Mouse (Mus musculus) stomach, embryonic 14.5 days (tissue): Measurements from ENCODE around the gene Zfp451. TPM values are rescaled to one million over a fixed set of nuclear protein-coding genes. Genes with fewer than 3 reads are reported as not detected.
A peak's percentile ranks its signal among the peaks of the same experiment; 100 is the strongest.

Experiments
- ATAC-seq: fragments of 200-750 bp; cut with Nextera tagmentation; 2 replicates; pipeline ENCODE4 v1.8.0; 2017; ENCODE audit warnings: low read depth, moderate TSS enrichment; ENCODE audit not compliant: insufficient number of reproducible peaks, insufficient read depth, low FRiP score
- H3K27ac ChIP-seq: fragments of 300-500 bp; sonication (generic); 2 replicates; pipeline ENCODE4 v1.5.1; 2014; ENCODE audit warnings: mild to moderate bottlenecking, low read length, moderate library complexity, mixed read lengths
- H3K27me3 ChIP-seq: fragments of 300-500 bp; sonication (generic); 2 replicates; pipeline ENCODE4 v1.6.1; 2014; ENCODE audit warnings: low read length, control low read depth, mixed read lengths; ENCODE audit not compliant: control insufficient read depth, insufficient read depth
- H3K36me3 ChIP-seq: fragments of 300-500 bp; sonication (generic); 2 replicates; pipeline ENCODE4 v1.6.1; 2014; ENCODE audit warnings: mild to moderate bottlenecking, control low read depth, low read length, moderate library complexity, mixed read lengths; ENCODE audit not compliant: control insufficient read depth, insufficient read depth
- H3K4me1 ChIP-seq: fragments of 300-500 bp; sonication (generic); 2 replicates; pipeline ENCODE4 v1.6.1; 2014; ENCODE audit warnings: low read length, control low read depth, mixed read lengths; ENCODE audit not compliant: control insufficient read depth, insufficient read depth
- H3K4me2 ChIP-seq: fragments of 300-500 bp; sonication (generic); replicated peaks from 2 replicates; pipeline ENCODE4 v1.6.1; 2014; ENCODE audit warnings: low read depth, low read length, control low read depth
- H3K4me3 ChIP-seq: fragments of 300-500 bp; sonication (generic); 2 replicates; pipeline ENCODE4 v1.5.1; 2014; ENCODE audit warnings: low read depth, low read length, control low read depth
- H3K9ac ChIP-seq: fragments of 300-500 bp; sonication (generic); replicated peaks from 2 replicates; pipeline ENCODE4 v1.6.1; 2014; ENCODE audit warnings: low read depth, mild to moderate bottlenecking, control low read depth, low read length, moderate library complexity, mixed read lengths
- H3K9me3 ChIP-seq: fragments of 300-500 bp; sonication (generic); 2 replicates; pipeline ENCODE4 v1.6.1; 2016; ENCODE audit warnings: low read depth, low read length, control low read depth; ENCODE audit not compliant: control insufficient read depth
- WGBS: fragments of 180-500 bp; shearing (Covaris S2); extraction: QIAGEN DNeasy Blood & Tissue Kit; methylation state at CpG from one replicate; pipeline ENCODE4 v1.1.7; 2014; 5-methylcytosine and 5-hydroxymethylcytosine counted together
- polyA plus RNA-seq: library from polyadenylated mRNA; unstranded; fragments of >200 nt; fragmentation: Nextera tagmentation; extraction: Ambion mirVana; gene quantifications from 2 replicates; pipeline ENCODE4 v1.2.1, GENCODE M21; 2014

Zfp451 gene
- polyA plus RNA-seq, 1 experiment from 2014 or later, result 37.8 TPM

- Histone ChIP-seq H3K27ac (no peak overlapping the region), H3K4me3 (no peak overlapping the region), H3K4me2 (no peak overlapping the region), H3K27me3 (no peaks in the 10 kb centered on the region), H3K4me1 (no peaks in the 10 kb centered on the region), H3K9ac (no peak overlapping the region), H3K36me3 (peaks cover 25% of the 10 kb centered on the region), H3K9me3 (no peaks in the 10 kb centered on the region)
- peak; percentile 66; the same call in 1 of the 2 replicates for ATAC-seq
- 31% methylated on average over 12 of the region's 12 CpGs for WGBS
Measured at GRCm38 (mm10) chr1:33739302-33739701, 75.1 kb downstream of the Zfp451 start.

- Histone ChIP-seq H3K27me3 (no peaks in the 10 kb centered on the region), H3K4me3 (no peak overlapping the region), H3K27ac (no peak overlapping the region), H3K9ac (no peak overlapping the region), H3K9me3 (no peaks in the 10 kb centered on the region), H3K36me3 (peaks cover 25% of the 10 kb centered on the region), H3K4me2 (no peak overlapping the region), H3K4me1 (no peaks in the 10 kb centered on the region)
- 88% methylated on average over 11 of the region's 11 CpGs for WGBS
- ATAC-seq, result no peak
Measured at GRCm38 (mm10) chr1:33738681-33739278, 75.6 kb downstream of the Zfp451 start.

- H3K27ac ChIP-seq, result no peak overlapping the region
- H3K9me3 ChIP-seq, result no peaks in the 10 kb centered on the region
- no peaks in the 10 kb centered on the region for H3K27me3 ChIP-seq
- 93% methylated on average over 11 of the region's 11 CpGs for WGBS
- peaks cover 25% of the 10 kb centered on the region for H3K36me3 ChIP-seq
- H3K9ac ChIP-seq, result no peak overlapping the region
- H3K4me2 ChIP-seq, result no peak overlapping the region
- no peak overlapping the region for H3K4me3 ChIP-seq
- no peak for ATAC-seq
- no peaks in the 10 kb centered on the region for H3K4me1 ChIP-seq
Measured at GRCm38 (mm10) chr1:33738281-33738680, 76.1 kb downstream of the Zfp451 start.

GRCm38 (mm10) chr1:33734001-33734685, 80.3 kb downstream of the Zfp451 start:
- no peak overlapping the region for H3K4me3 ChIP-seq
- no peaks in the 10 kb centered on the region for H3K27me3 ChIP-seq
- no peak overlapping the region for H3K4me2 ChIP-seq
- no peak for ATAC-seq
- no peaks in the 10 kb centered on the region for H3K9me3 ChIP-seq
- no peak overlapping the region for H3K27ac ChIP-seq
- WGBS, result 59% methylated on average over 5 of the region's 5 CpGs
- H3K36me3 ChIP-seq, result peaks cover 40% of the 10 kb centered on the region; the same call in 1 of the 2 replicates
- no peak overlapping the region for H3K9ac ChIP-seq
- H3K4me1 ChIP-seq, result no peaks in the 10 kb centered on the region

- H3K36me3 ChIP-seq, result peaks cover 38% of the 10 kb centered on the region
- H3K27ac ChIP-seq, result no peak overlapping the region
- no peak overlapping the region for H3K4me2 ChIP-seq
- H3K4me3 ChIP-seq, result no peak overlapping the region
- ATAC-seq, result no peak
- no peaks in the 10 kb centered on the region for H3K4me1 ChIP-seq
- 87% methylated on average over 9 of the region's 9 CpGs for WGBS
- no peaks in the 10 kb centered on the region for H3K27me3 ChIP-seq
- no peak overlapping the region for H3K9ac ChIP-seq
- H3K9me3 ChIP-seq, result no peaks in the 10 kb centered on the region
Measured at GRCm38 (mm10) chr1:33733044-33733443, 81.4 kb downstream of the Zfp451 start.

GRCm38 (mm10) chr1:33725086-33725485, 89.3 kb downstream of the Zfp451 start:
- no peaks in the 10 kb centered on the region for H3K9me3 ChIP-seq
- H3K27ac ChIP-seq, result no peak overlapping the region
- no peak overlapping the region for H3K9ac ChIP-seq
- no peaks in the 10 kb centered on the region for H3K27me3 ChIP-seq
- ATAC-seq, result no peak
- H3K4me3 ChIP-seq, result no peak overlapping the region
- no peak overlapping the region for H3K4me2 ChIP-seq
- WGBS, result 90% methylated on average over 5 of the region's 5 CpGs
- H3K4me1 ChIP-seq, result peaks cover 5% of the 10 kb centered on the region; the same call in 1 of the 2 replicates
- peaks cover 51% of the 10 kb centered on the region for H3K36me3 ChIP-seq

- H3K4me3 ChIP-seq, result no peak overlapping the region
- WGBS, result 88% methylated on average over 6 of the region's 6 CpGs
- no peaks in the 10 kb centered on the region for H3K27me3 ChIP-seq
- H3K4me2 ChIP-seq, result no peak overlapping the region
- H3K9ac ChIP-seq, result no peak overlapping the region
- H3K4me1 ChIP-seq, result peaks cover 5% of the 10 kb centered on the region; the same call in 1 of the 2 replicates
- no peak for ATAC-seq
- peaks cover 51% of the 10 kb centered on the region for H3K36me3 ChIP-seq
- H3K27ac ChIP-seq, result no peak overlapping the region
- no peaks in the 10 kb centered on the region for H3K9me3 ChIP-seq
Measured at GRCm38 (mm10) chr1:33724516-33724915, 89.9 kb downstream of the Zfp451 start.

GRCm38 (mm10) chr1:33721020-33721419, 93.4 kb downstream of the Zfp451 start:
- Histone ChIP-seq H3K36me3 (peaks cover 25% of the 10 kb centered on the region; the same call in 1 of the 2 replicates), H3K4me2 (peak overlapping the region; percentile 56; the same call in 1 of the 2 replicates), H3K27me3 (no peaks in the 10 kb centered on the region), H3K4me1 (peaks cover 5% of the 10 kb centered on the region; the same call in 1 of the 2 replicates), H3K9me3 (no peaks in the 10 kb centered on the region), H3K4me3 (peak overlapping the region; percentile 79; the same call in 1 of the 2 replicates), H3K9ac (no peak overlapping the region), H3K27ac (no peak overlapping the region)
- no peak for ATAC-seq
- 74% methylated on average over 7 of the region's 7 CpGs for WGBS
